Mouse (Mus musculus): ENCODE results near the gene Mapk3. TPM values are rescaled to one million over a fixed set of nuclear protein-coding genes. Genes with fewer than 3 reads are reported as not detected.
A peak's percentile ranks its signal among the peaks of the same experiment; 100 is the strongest.

Mapk3 gene
- polyA plus RNA-seq, 1 experiment from 2014 or later: 69.8 TPM

- no peak overlapping the region for H3K27ac ChIP-seq
- DNase-seq (ENCODE audit: low spot score): no peak
- 79% methylated on average over 5 of the region's 5 CpGs for WGBS
- H3K36me3 ChIP-seq: no peaks in the 10 kb centered on the region
- H3K9me3 ChIP-seq: no peaks in the 10 kb centered on the region
- peaks cover 18% of the 10 kb centered on the region; the same call in 1 of the 2 replicates for H3K27me3 ChIP-seq (ENCODE audit: insufficient read depth, poor library complexity, severe bottlenecking)
- H3K4me3 ChIP-seq: no peak overlapping the region
- 0 out of 2 replicates have a peak, but pooled peaks cover 5% of the 10 kb centered on the region for H3K4me1 ChIP-seq
These were observed 18.4 kb upstream of the Mapk3 start for GRCm38 (mm10) chr7:126740977-126741376.

- H3K27ac ChIP-seq: no peak overlapping the region
- no peak overlapping the region for H3K4me3 ChIP-seq
- DNase-seq (ENCODE audit: low spot score): no peak
- H3K9me3 ChIP-seq: no peaks in the 10 kb centered on the region
- H3K4me1 ChIP-seq: peaks cover 9% of the 10 kb centered on the region; the same call in 1 of the 2 replicates
- no peaks in the 10 kb centered on the region for H3K36me3 ChIP-seq
- WGBS: 86% methylated on average over 5 of the region's 5 CpGs
- peaks cover 18% of the 10 kb centered on the region; the same call in 1 of the 2 replicates for H3K27me3 ChIP-seq (ENCODE audit: insufficient read depth, poor library complexity, severe bottlenecking)
These were observed 17.9 kb upstream of the Mapk3 start for GRCm38 (mm10) chr7:126741452-126741851.

GRCm38 (mm10) chr7:126741964-126742482 lies 17.4 kb upstream of the Mapk3 start:
- DNase-seq (ENCODE audit: low spot score): no peak
- no peak overlapping the region for H3K4me3 ChIP-seq
- H3K27ac ChIP-seq: no peak overlapping the region
- H3K9me3 ChIP-seq: no peaks in the 10 kb centered on the region
- WGBS: 87% methylated on average over 13 of the region's 13 CpGs
- peaks cover 18% of the 10 kb centered on the region; the same call in 1 of the 2 replicates for H3K27me3 ChIP-seq (ENCODE audit: insufficient read depth, poor library complexity, severe bottlenecking)
- peaks cover 9% of the 10 kb centered on the region; the same call in 1 of the 2 replicates for H3K4me1 ChIP-seq
- H3K36me3 ChIP-seq: no peaks in the 10 kb centered on the region

GRCm38 (mm10) chr7:126746066-126746465 lies 13.3 kb upstream of the Mapk3 start:
- 72% methylated on average over 12 of the region's 12 CpGs for WGBS
- Histone ChIP-seq H3K4me1 (peaks cover 6% of the 10 kb centered on the region; the same call in 1 of the 2 replicates), H3K9me3 (no peaks in the 10 kb centered on the region), H3K27ac (no peak overlapping the region), H3K27me3 (ENCODE audit: insufficient read depth, poor library complexity, severe bottlenecking) (0 out of 2 replicates have a peak, but pooled peaks cover under 1% of the 10 kb centered on the region), H3K4me3 (no peak overlapping the region), H3K36me3 (no peaks in the 10 kb centered on the region)
- no peak for DNase-seq (ENCODE audit: low spot score)

GRCm38 (mm10) chr7:126746798-126747197 lies 12.6 kb upstream of the Mapk3 start:
- Histone ChIP-seq H3K27ac (no peak overlapping the region), H3K9me3 (no peaks in the 10 kb centered on the region), H3K36me3 (no peaks in the 10 kb centered on the region), H3K4me1 (peaks cover 6% of the 10 kb centered on the region; the same call in 1 of the 2 replicates), H3K27me3 (ENCODE audit: insufficient read depth, poor library complexity, severe bottlenecking) (no peaks in the 10 kb centered on the region), H3K4me3 (no peak overlapping the region)
- 36% methylated on average over 6 of the region's 6 CpGs for WGBS
- DNase-seq (ENCODE audit: low spot score): no peak

DNA sequence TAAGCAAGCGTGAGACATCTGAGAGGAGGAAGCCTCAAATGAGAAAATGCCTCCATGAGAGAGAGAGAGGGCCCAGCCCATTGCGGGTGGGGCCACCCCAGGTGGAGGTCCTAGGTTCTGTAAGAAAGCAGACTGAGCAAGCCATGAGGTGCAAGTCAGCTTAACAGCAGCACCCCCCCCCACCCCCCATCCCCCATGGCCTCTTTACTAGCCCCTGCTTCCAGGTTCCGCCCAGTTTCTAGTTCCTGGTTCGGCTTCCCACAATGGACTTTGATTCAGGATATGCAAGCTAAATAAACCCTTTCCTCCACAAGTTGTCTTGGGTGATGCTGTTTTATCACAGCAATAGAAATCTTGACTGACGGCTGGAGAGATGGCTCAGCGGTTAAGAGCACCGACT lies 10.6 kb upstream of the Mapk3 start:
- Histone ChIP-seq H3K9me3 (no peaks in the 10 kb centered on the region), H3K4me1 (peaks cover 6% of the 10 kb centered on the region; the same call in 1 of the 2 replicates), H3K27me3 (ENCODE audit: insufficient read depth, poor library complexity, severe bottlenecking) (no peaks in the 10 kb centered on the region), H3K27ac (no peak overlapping the region), H3K4me3 (no peak overlapping the region), H3K36me3 (no peaks in the 10 kb centered on the region)
- 69% methylated on average over 7 of the region's 7 CpGs for WGBS
- no peak for DNase-seq (ENCODE audit: low spot score)

DNA sequence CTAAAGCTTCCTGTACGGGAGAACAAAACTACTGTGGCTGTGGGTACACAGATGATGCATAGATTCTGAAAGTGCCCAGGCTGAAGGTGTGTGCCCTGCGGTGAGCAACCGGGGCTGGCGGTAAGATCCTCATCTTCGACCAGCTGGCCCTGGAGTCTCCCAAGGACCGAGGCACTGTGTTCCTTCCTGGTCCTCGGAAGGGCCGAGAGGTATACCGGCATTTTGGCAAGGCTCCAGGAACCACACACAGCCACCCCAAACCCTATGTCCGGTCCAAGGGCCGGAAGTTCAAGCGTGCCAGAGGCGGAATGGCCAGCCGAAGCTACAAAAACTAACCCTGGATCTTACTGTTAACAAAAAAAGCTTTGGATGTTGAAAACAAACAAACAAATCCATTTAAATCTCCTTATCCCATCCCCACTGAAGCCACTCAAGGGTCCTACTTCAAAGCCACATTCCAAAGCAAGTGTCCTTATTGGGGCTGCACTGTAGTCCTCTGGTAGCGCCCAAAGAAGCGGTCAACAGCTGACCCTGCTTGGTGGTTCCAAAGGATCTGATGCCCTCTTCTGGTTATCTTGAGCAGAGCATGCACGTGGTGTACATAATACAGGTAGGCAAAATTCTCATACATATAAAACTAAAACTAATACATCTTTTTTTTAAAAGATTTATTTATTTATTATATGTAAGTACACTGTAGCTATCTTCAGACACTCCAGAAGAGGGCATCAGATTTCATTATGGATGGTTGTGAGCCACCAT lies 9.6 kb upstream of the Mapk3 start:
- Histone ChIP-seq H3K27me3 (ENCODE audit: insufficient read depth, poor library complexity, severe bottlenecking) (no peaks in the 10 kb centered on the region), H3K4me3 (no peak overlapping the region), H3K27ac (no peak overlapping the region), H3K36me3 (no peaks in the 10 kb centered on the region), H3K4me1 (peaks cover 6% of the 10 kb centered on the region; the same call in 1 of the 2 replicates), H3K9me3 (no peaks in the 10 kb centered on the region)
- no peak for DNase-seq (ENCODE audit: low spot score)
- 91% methylated on average over 17 of the region's 17 CpGs for WGBS

DNA sequence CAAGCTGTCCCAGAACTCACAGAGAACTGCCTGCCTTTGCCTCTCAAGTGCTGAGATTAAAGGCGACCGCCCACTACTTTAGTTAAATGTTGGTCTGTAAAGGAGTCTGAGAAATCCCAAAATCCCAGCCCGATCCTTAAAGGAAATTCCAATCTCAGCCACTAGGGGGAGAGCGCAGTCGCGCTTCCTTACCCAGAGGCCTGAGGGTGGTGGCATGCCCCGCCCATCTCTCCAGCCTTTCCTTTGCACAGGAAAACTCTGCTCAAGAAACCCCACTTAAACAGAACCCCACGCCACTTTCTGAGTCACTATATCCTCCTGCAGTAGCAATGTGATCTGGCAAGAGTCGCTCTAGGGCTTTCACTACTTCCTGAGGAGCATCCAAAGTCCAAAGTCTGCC lies 4.5 kb upstream of the Mapk3 start:
- Histone ChIP-seq H3K27me3 (ENCODE audit: insufficient read depth, poor library complexity, severe bottlenecking) (no peaks in the 10 kb centered on the region), H3K4me3 (peak overlapping the region; percentile 17), H3K36me3 (no peaks in the 10 kb centered on the region), H3K4me1 (peaks cover 14% of the 10 kb centered on the region), H3K9me3 (no peaks in the 10 kb centered on the region), H3K27ac (peak overlapping the region; percentile 67)
- under 1% methylated on average over 9 of the region's 9 CpGs for WGBS
- no peak for DNase-seq (ENCODE audit: low spot score)

- no peak for DNase-seq (ENCODE audit: low spot score)
- Histone ChIP-seq H3K4me1 (peaks cover 48% of the 10 kb centered on the region), H3K4me3 (no peak overlapping the region), H3K27ac (peak overlapping the region; percentile 97; the same call in 1 of the 2 replicates), H3K9me3 (no peaks in the 10 kb centered on the region), H3K27me3 (ENCODE audit: insufficient read depth, poor library complexity, severe bottlenecking) (no peaks in the 10 kb centered on the region), H3K36me3 (peaks cover 11% of the 10 kb centered on the region)
- WGBS: 63% methylated on average over 7 of the region's 7 CpGs
These were observed 862 bp upstream of the Mapk3 start for GRCm38 (mm10) chr7:126758539-126758938.

- no peak for DNase-seq (ENCODE audit: low spot score)
- Histone ChIP-seq H3K9me3 (no peaks in the 10 kb centered on the region), H3K4me3 (peak overlapping the region; percentile 94), H3K36me3 (peaks cover 24% of the 10 kb centered on the region), H3K27ac (peak overlapping the region; percentile 97), H3K27me3 (ENCODE audit: insufficient read depth, poor library complexity, severe bottlenecking) (no peaks in the 10 kb centered on the region), H3K4me1 (peaks cover 61% of the 10 kb centered on the region)
- WGBS: under 1% methylated on average over 22 of the region's 24 CpGs
These were observed 430 bp downstream of the Mapk3 start for GRCm38 (mm10) chr7:126759672-126760390.

DNA sequence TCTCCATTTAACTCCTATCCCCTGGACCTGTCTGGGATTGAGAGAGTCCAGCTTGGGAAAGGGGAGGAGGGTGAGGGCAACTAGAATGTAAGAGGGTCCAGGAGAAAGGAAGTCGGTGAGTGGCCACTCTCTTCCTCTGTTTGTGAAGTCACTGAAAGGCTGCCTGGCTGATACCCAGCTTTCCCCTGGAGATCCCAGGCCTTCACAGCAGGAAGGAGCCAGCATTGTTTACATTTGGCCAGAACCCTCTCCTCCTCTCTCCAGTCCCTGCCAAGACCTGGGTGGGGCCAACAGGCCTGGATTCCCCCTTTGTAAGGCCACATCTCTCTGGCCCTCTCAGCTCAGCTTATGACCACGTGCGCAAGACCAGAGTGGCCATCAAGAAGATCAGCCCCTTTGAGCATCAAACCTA lies 996 bp downstream of the Mapk3 start:
- WGBS: 25% methylated on average over 3 of the region's 3 CpGs
- DNase-seq (ENCODE audit: low spot score): no peak
- Histone ChIP-seq H3K4me3 (peak overlapping the region; percentile 94), H3K27me3 (ENCODE audit: insufficient read depth, poor library complexity, severe bottlenecking) (no peaks in the 10 kb centered on the region), H3K9me3 (no peaks in the 10 kb centered on the region), H3K36me3 (peaks cover 30% of the 10 kb centered on the region), H3K27ac (peak overlapping the region; percentile 97), H3K4me1 (peaks cover 62% of the 10 kb centered on the region)

DNA sequence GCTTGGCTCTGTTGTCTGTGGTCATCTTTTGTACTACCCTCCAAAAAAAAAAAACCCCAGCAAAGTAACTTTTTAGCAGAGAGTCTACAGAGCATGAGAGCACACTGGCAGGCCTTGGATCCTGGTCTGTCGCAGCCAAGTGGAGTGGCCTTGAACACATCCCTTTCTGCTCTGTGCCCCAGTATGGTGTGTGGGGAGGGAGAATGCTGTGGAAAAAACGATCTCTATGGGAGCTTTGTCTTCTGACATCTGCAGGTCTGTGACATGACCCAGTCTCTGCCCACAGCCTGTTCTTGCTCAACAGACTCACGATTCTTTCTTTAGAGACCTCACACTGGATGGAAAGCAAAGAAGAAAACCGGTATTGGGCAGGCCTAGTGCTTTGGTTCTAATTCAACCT lies 1.6 kb downstream of the Mapk3 start:
- WGBS: 64% methylated on average over 4 of the region's 4 CpGs
- Histone ChIP-seq H3K4me1 (peaks cover 66% of the 10 kb centered on the region), H3K27ac (peak overlapping the region; percentile 97), H3K27me3 (ENCODE audit: insufficient read depth, poor library complexity, severe bottlenecking) (no peaks in the 10 kb centered on the region), H3K4me3 (peak overlapping the region; percentile 94), H3K9me3 (no peaks in the 10 kb centered on the region), H3K36me3 (peaks cover 35% of the 10 kb centered on the region)
- no peak for DNase-seq (ENCODE audit: low spot score)

Measured in heart, embryonic 10.5 days (tissue).